In genomic region chr7:81199757-81200156, GRCm38 (mm10) we compare ENCODE assay signal across 14 mouse cellular contexts.
"Had no signal": no experiment of that assay in that cellular context is flagged by ENCODE, and none has a peak within 500 bp of the region (broad histone marks: within the 10 kb centered on the region; RNA-seq: fewer than 3 reads in every experiment).

No protein-coding gene starts in this region.

- H3K27ac ChIP-seq: layer of hippocampus, adult 2 months; limb, embryonic 10.5 days; lung, embryonic 15.5 days; macrophage; midbrain, embryonic 13.5 days; neural tube, embryonic 15.5 days; stomach, embryonic 15.5 days had no signal

- H3K36me3 ChIP-seq: limb, embryonic 10.5 days; lung, embryonic 15.5 days; midbrain, embryonic 13.5 days; neural tube, embryonic 15.5 days; stomach, embryonic 15.5 days had no signal

- ATAC-seq: midbrain, embryonic 13.5 days had no signal

- H3K9ac ChIP-seq: lung, embryonic 15.5 days; midbrain, embryonic 13.5 days; neural tube, embryonic 15.5 days; stomach, embryonic 15.5 days had no signal

- H3K9me3 ChIP-seq: limb, embryonic 10.5 days; lung, embryonic 15.5 days; midbrain, embryonic 13.5 days; neural tube, embryonic 15.5 days; stomach, embryonic 15.5 days had no signal

- H3K4me2 ChIP-seq: liver, embryonic 11.5 days; lung, embryonic 15.5 days; midbrain, embryonic 13.5 days; neural tube, embryonic 15.5 days; stomach, embryonic 15.5 days had no signal

- DNase-seq: kidney, adult 11 months; kidney, adult 9 months; right cerebral cortex, postnatal 4 days; thymus, adult 2 months; thymus, postnatal 25 days had no signal

- H3K27me3 ChIP-seq: lung, embryonic 15.5 days; midbrain, embryonic 13.5 days; neural tube, embryonic 15.5 days; stomach, embryonic 15.5 days had no signal

- H3K4me3 ChIP-seq: layer of hippocampus, adult 2 months; limb, embryonic 10.5 days; lung, embryonic 15.5 days; midbrain, embryonic 13.5 days; myocyte; neural tube, embryonic 15.5 days; stomach, embryonic 15.5 days had no signal
